Mouse (Mus musculus): ENCODE data around the gene Acvr2b.

The Acvr2b gene

DNA sequence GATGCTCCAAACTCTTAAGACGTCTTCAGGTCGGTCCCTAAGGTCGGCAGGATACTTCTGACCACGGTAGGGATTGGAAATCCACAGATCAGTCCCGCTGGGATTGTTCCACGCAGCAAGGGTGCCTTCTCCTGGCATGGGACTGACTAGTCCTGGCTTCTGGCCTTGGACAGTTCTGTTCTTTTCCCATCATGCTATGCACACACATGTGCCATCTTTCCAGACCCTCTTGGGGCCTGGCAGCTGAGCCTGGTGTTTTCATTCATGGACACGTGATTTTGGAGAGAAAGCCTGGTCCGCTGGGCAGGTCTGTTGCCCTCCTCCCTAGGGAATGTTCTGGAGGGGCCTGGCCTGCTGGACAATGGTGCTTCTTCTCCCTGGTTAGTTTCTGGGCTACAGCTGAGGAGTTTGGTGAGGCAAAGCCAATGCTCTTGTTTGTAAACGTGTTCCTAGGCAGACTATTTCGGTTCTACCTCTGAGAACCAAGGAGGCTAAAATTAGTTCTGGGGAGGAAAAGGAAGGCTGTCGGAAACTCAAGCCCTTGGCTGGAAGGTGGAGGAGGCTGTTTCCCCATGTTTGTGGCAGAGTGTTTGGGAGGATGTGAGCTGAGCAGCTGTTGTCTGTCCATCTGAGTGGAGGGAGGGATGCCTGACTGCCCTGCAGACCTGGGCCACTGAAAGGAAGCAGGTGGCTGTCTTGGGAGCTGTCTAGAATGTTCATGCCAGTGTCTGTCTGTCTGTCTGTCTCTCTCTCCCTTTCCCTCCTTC lies 7.2 kb downstream of the Acvr2b start:
- DNase-seq (ENCODE audit: low spot score in 2 of 2): no peak

DNA sequence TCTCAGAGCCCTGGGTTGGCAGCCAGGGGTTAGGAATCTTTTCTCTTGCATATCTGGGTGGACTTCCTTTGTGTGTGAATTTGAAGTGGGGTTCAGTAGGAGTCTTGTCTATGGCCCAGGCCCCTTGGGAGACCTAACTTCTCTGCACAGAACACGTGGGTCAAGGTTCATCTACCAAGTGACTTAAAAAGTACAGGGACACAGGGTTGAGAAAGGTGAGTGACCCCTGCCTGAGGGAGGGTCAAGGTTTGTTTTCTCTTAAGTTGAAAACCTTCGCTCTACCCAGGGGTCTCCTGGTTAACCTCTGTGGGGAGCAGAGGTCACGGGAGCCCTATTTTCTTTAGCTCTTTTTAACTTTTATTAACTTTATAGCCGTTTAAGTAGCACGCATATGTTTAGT lies 7.9 kb downstream of the Acvr2b start:
- no peak for DNase-seq (ENCODE audit: low spot score in 2 of 2)

DNA sequence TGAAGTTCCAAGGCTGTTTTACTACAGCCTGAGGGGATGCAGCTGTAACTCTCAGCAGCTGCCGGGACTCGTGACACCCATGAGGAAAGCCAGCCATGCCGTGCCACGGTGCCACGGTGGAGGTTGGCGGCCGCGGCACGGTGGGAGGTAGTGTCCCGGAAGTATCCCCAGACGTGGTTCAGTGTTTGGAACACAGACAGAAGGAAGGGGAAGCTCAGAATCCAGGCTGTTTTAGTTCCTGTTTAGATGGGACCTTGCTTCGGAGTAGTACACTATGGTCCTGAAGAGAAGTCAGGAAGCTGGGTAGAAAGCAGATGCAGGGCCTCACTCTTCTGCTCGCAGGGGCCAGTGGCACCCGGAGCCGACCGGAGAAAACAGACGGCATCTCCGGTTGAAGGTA lies 16.1 kb downstream of the Acvr2b start:
- DNase-seq (ENCODE audit: low spot score in 2 of 2): no peak

DNA sequence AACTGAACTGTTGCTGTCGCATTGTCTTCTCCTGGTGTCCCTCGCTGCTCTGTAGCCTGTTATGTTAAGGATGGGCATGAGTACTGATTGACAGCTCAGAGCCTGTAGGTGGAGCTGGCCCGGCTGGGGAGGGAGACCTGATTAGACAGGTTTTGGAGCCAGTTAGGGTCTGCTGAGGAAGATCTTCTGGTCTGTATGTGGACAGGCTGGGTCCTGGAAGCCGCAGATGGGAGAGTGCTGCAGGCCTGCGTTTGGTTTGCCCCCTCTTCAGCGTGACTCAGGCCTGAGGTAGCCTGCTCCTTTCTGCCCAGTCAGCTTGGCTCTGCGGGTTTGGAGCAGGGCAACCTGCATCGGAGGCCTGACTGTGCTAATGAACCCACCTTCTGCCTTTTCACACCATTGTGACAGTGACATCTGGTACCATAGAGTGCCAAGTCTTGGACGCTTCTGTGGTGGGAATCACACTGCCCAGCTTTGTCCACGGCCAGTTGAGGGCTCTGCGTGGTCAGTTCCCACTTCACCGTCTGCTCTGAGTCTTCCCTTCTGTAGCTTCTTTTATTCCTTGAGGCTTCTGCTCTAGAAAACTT lies 18.0 kb downstream of the Acvr2b start:
- DNase-seq (ENCODE audit: low spot score in 2 of 2): no peak

DNA sequence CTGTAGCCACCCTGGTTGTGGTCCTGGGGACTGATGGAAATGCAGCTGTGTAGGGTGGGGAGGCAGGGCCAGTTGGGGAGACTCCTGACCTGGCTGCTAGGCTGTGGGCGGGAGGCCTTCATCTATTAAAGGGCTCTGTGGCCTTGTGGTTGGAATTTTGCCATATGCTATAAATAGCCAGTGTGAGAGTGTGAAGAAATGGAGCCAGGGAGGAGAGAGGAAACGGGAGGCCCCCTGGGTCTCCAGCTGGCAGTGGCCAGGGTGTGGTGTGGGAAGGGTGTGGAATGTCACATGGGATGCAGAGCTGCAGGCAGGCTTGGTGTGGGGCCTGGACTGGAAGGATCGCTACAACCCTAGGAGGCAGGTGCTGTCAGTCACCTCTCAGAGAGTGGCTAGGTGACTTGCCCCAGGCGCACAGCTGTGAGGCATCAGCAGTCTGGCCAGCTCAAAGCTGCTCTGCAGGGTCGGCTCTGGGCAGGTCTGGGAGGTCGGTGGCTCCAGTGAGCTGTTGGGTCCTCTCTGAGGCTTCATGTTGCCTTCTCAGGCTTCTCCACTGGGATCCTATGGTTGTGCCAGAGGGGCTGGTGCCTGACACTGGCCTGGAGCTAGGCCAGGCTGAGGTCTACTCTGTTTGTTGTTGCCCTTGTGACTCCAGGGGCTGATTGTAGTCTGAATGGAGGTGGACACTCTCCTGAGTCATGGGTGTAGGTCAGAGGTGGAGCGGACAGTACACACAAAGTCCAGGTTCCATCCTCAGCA lies 23.5 kb downstream of the Acvr2b start:
- DNase-seq (ENCODE audit: low spot score in 2 of 2): no peak

DNA sequence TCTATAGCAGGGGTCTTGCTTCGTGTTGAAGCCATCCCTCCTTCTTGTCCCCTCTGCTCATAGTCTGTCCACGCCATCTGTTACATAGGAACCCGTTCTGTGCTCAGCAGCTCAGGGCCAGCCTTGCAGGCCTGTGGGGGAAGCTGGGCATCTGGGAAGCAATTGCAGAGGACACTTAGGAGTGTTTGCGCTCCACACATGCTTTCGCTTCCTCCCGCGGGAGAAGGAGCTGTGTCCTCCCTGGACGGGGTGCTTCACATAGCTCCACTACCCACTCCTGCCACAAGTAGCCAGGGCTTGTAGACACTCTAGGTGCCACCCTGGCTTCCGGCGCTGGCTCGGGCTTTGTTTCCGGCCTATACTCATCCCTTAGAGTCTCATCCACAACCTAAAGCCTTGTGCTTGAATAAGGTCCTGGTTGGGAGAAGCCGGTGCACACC lies 24.1 kb downstream of the Acvr2b start:
- no peak for DNase-seq (ENCODE audit: low spot score in 2 of 2)

DNA sequence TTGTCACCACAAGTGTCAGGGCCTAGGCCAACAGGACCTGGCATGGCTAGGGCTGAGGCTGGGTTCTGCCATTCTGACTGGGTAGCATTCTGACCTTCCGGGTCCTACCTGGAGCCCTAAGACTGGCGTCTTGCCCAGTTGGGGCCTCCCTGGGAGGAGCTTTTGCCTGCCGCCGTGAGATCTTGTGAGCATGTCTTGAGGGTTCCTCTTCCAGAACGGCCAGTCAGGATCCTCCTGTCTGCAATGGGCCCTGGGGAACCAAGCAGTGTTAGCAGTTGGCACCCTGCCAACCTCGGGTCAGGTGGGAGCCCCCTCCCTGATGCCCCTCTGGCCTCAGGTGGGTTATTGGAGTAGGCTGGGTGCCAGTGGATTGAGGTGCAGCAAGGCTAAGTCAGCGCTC lies 24.6 kb downstream of the Acvr2b start:
- DNase-seq (ENCODE audit: low spot score in 2 of 2): no peak

DNA sequence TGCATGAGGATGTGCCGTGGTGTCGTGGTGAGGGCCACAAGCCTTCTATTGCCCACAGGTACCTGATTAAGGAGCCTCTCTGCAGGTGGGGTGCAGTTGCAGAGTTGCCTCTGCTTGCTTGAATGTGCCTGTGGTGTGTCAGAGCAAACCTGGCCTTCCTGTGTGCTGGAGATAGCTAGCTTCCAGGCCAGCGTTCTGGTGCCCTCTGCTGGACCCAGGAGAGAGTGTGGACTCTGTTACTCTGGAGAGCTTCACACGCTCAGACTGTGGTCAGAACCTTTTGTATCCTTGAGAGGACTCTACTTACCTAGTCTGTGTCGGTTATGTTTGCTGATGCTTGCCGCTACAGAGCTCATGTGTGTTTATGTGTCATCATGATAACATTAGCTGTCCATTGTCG lies 28.4 kb downstream of the Acvr2b start:
- peak in 1 of 2 experiments; percentile 50 for DNase-seq (ENCODE audit: low spot score in 2 of 2)

DNA sequence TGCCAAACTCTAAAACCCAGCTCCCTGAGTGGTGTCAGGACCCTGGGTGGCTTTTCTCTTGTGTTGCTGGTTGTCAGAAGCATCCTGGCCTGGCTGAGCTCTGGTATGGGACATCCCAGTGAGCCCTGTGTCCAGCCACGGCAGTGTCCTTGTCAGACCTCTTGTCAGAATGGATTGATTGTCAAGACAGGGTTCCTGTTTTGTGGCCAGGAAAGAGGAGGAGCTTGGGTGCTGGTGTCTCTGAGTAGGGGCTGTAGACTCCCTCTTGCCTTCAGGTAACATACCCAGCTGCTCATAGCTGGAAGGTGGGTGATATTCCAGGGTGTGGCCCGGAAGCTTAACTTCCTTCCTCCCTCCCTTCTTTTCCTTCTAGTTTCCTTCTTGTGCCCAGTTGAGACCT lies 33.9 kb downstream of the Acvr2b start:
- no peak for DNase-seq (ENCODE audit: low spot score in 2 of 2)

DNA sequence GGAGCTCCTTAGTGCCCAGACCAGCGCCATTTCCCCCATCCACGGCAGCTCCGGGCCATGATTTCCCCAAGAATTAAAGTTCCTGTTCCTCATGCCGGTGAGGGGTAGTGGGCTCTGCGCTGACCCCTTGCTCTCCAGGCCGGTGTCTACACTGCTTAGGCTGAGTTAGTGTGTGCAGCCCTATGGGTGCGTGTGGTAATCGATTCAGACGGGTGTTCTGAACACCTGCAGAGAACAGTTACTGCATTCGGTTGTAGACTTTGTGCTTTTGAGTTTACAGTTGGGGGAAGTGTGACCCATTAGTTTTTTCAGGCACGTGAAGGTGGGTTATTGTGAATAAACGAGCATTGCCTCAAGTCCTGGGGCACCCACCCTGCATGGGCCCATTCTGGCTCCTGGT lies 36.1 kb downstream of the Acvr2b start:
- no peak for DNase-seq (ENCODE audit: low spot score in 2 of 2)

DNA sequence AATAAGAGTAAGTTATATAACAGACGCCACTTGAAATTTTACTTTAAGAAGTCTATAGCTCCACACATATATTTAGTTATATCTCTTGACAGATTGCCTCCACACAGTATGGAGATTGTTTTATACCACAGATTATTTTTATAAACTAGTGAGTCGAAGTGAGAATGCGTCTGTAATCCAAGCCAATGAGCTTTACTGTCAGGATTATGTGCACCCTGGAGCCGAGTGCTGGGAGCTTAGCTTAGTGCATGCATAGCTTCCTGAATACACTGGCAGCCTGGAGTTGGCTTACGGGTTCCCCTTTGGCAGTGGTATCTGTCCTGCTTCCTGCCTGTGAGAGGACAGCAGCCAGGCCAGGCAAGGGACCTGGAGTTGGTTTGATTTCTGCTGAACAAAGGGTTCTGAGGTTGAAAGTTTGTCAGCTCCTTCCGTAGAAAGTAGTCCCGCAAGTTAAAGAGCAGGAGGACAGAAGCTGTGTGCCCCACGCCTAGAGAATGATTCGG lies 36.6 kb downstream of the Acvr2b start:
- no peak for DNase-seq (ENCODE audit: low spot score in 2 of 2)

DNA sequence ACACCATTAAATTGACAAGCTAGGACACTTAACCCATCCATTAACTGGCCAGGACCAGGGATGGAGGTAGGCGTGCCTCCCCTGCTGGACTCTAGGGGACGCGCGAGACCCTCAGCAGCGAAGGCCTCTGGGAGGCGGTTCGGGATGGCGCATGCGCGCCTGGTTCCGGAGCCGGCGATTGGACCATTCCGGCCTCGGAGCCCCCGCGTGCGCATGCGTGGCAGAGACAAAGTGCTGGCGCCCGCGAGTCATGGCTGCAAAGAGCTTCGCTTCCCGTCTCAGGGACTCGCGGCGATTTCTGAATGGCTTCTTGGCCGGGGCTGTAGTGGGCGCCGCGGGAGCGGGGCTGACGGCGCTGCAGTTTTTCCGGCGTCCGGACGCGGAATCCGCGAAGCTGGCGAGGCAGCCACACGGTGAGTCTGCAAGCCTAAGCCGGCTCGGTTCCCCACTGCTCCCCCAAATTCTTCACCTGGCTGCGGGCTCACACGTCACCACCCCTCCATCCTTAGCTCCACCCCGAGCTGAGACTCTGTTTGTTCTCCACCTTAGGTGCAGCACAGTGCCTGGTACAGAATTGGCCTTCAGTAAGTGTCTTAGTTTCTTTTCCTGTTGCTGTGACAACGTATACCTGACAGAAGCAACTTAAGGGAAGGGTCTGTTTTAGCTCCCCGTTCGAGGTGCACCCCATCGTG lies 43.0 kb downstream of the Acvr2b start, which contains the start of gene Exog:
TSS of gene Exog (plus strand) at position 206 of the 692 bp plus-strand sequence.
- peak; percentile 89 to 93 for DNase-seq (ENCODE audit: low spot score in 2 of 2)

DNA sequence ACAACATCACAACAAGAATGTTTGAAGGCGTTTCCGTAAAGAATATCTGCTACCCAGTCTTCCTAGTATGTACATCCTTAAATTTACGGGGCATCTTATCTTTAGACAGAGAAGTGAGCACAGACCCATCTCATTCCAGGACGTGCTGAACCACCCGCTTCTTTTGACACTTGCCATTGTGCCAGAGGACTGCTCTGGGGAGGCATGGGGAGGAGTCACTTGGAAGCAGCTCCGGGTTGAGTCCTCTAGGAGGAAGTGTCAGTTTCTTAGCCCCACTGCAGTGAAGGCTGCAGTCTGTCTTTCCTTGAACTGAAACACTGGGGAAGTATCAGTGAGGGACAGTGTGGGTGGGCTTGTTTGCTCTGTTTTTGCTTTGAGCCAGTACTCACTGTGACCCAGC lies 43.8 kb downstream of the Acvr2b start:
- DNase-seq (ENCODE audit: low spot score in 2 of 2): no peak

DNA sequence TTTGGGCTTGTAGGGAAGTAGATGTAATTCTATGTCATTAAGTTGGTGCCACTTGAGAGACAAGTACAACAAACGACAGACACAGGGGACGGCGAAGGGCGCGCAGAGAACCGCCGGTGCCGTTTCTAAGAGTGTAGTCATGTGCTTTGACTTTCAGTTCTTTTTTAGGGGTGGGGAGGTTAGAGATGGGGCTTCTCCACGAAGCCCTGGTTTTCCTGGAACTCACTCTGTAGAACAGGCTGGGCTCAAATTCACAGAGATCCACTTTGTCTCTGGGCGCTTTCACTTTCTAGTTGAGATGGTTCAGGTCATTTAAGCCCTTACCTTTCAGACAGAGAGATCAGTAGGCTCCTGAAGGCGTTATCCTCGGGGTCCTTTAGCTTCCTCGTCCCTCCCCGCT lies 54.0 kb downstream of the Acvr2b start:
- no peak for DNase-seq (ENCODE audit: low spot score in 2 of 2)

DNA sequence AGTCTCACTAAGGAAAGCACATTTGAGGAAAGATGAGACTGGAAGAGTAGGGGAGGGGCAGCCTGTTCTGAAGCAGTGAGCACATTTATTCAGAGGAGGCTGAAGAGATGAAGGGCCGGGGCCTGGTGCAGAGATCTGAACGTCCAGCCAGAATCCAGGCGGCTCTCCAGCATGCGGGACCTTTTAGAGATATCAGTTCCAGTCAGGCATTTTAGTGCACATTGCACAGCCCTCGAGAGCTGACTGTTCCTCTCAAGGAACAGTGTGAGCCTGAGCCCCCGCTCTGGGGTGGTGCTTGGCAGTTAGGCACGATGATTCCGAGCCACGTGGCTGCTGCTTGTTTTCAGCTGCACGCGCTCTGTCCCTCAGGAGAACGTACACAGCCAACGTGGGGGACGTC lies 55.2 kb downstream of the Acvr2b start:
- DNase-seq (ENCODE audit: low spot score in 2 of 2): no peak

DNA sequence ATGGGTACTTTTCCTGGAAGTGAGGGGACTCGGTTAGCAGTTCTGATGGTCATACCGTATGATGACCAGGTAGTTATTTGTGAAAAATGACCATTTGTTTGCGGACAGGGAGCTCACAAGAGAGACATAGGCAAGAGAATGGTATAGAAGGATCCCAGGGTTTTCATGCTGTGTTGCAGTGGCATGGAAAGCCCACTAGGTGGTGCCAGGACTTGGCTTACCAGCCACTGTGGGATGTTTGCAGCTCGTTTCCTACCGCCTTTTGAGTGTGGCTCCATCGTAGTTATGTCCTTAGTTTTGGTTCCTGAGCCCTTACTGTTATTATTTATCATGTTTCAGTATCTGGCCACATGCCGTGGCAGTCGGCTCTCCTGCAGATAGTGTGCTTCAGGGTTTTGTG lies 58.5 kb downstream of the Acvr2b start:
- DNase-seq (ENCODE audit: low spot score in 2 of 2): peak in 1 of 2 experiments; percentile 41

DNA sequence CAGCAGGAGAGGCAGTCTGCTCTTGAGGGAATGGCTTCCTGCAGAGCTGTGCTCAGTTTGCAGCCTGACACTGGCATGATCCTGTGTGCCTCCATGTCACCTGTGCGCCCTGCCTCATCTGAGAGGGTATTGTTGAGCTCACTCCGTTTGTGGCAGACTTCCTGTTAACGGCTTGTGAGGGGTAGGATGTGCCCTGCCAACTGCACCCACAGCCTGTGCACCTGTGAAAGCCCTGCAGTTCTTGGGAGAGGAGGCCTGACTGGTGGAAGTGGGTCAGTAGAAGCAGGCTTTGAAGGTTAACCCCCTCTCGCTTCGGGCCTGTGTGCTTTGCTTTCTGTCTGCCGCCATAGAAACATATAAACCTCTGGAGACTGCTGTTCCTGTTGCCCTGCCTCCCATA lies 63.1 kb downstream of the Acvr2b start:
- no peak for DNase-seq (ENCODE audit: low spot score in 2 of 2)

DNA sequence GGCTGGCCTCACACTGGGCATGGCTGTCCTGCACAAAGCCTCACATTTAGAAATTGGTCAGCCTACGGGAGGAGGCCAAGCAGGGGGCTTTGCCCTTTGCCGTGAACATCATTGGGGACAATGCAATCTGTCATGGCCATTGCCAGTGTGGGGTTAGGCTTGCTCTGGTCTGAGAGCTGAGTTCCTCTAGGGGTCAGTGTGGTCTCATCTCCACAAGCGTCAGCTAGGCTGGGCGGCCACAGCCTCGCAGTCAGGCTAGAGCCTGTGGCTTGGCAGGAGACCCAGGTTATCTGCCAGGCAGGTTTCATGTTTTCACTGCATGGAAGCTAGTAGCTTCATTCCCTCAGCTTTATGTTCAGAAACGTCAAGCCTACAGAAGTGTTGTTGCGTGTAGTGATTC lies 63.7 kb downstream of the Acvr2b start:
- DNase-seq (ENCODE audit: low spot score in 2 of 2): no peak

DNA sequence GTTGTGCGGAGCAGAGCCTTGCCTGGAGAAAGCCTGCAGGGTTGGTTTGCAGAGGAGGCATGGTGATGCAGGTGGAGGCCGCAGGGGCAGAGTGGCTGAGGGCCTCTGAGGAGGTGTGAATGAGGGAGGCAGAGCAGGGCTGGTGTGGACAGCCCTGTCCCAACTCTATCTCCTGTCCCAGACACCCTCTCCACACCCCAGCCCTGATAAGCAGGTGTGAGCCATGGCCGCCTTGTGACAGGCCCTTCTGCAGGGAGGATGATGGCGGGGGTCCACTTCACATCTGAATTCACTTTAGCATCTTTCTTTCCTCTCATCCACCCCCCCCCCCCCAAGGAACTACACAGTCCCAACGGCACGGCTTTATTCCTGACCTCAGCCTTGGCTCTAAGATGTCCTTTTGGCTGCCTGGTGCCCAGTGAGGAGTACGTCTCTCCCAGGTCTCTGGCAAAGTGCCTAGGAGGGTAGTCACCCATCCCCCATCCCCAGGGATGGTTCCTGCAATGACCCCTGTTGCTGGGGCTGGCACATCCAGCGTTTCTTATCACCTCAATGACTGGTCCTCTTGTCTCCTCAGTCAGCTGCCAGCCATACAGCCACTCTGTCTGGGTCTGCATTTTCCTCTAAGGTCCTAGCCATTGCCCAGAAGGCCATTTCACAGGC lies 67.9 kb downstream of the Acvr2b start:
- peak; percentile 36 to 41 for DNase-seq (ENCODE audit: low spot score in 2 of 2)

DNA sequence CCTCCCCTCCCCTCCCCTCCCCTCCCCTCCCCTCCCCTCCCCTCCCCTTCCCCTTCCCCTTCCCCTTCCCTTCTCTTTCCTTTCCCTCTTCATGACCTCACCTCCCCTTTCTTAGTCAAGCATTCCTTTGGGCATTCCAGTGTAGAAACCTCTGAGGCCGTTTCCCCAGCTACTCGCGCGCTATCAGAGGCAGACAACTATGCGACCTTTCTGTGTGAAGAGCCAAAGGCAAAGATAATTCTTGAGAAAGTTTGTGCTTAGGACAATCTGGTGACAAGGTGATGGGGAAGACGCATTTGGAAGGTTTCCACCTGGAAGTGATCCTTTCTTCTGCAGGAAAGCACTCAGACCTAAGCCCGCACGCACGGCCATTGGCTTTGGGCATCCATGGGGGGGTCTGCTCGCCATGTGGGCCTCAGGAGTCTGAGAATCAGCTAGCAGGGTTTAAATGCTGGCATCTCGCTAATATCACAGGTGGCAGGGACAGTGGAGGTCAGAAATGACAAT lies 70.5 kb downstream of the Acvr2b start:
- DNase-seq (ENCODE audit: low spot score in 2 of 2): no peak

DNA sequence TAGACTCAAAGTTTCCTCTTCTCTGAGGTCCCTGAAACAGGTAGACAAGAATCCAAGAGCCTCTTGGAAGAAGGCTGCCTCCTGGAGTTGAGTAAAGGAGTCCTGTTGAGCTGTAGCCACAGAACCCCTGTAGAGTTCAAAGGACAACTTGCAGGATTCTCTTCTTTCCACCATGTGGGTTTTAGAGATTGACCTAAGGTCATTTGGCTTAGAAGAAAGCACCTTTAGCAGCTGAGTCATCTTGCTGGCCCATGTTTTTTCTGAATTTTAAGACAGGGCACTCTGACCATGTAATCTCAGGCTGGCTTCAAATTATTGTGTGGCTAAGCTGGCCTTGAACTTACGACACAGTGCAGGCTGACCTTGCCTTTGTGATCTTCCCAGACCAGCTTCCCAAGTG lies 71.1 kb downstream of the Acvr2b start:
- DNase-seq (ENCODE audit: low spot score in 2 of 2): no peak
